In genomic region chr1:73943667-73944289, GRCm38 (mm10) we compare ENCODE assay signal across 8 mouse cellular contexts.
DNase-seq lines count a peak whose midpoint lies in the region; ATAC-seq lines count a peak whose summit lies in the region.

No protein-coding gene starts in this region.

- no peaks in the 10 kb centered on the region for H3K36me3 ChIP-seq in hindbrain, embryonic 15.5 days
- no peaks in the 10 kb centered on the region for H3K36me3 ChIP-seq in hindbrain, embryonic 10.5 days

- H3K27me3 ChIP-seq in hindbrain, embryonic 15.5 days = no peaks in the 10 kb centered on the region
- no peaks in the 10 kb centered on the region for H3K27me3 ChIP-seq in hindbrain, embryonic 10.5 days (ENCODE audit: insufficient read depth, poor library complexity, severe bottlenecking)

- peak overlapping the region; percentile 65 for H3K27ac ChIP-seq in hindbrain, embryonic 15.5 days (replicated peaks)
- H3K27ac ChIP-seq in hindbrain, embryonic 10.5 days = no peak overlapping the region; the same call in 1 of the 2 replicates
- peak overlapping the region; percentile 17; the same call in 1 of the 2 replicates for H3K27ac ChIP-seq in brown adipose tissue, adult 24 weeks (replicated peaks; ENCODE audit: low read depth, low read length)

- no peak for DNase-seq in hindbrain, embryonic 10.5 days (ENCODE audit: low spot score)
- peak; percentile 68 to 87 for DNase-seq in gastrocnemius, postnatal 36 days
- DNase-seq in layer of hippocampus, adult 8-10 months (ENCODE audit: low spot score in 2 of 2) = peak; percentile 46 to 62
- DNase-seq in ovary, postnatal 36 days (ENCODE audit: low spot score) = peak; percentile 51
- no peak for DNase-seq in embryo, embryonic 9.5 days (ENCODE audit: extremely low spot score)
- DNase-seq in c-Kit-positive CD71-positive TER-119-positive erythroid progenitor cells, embryonic 14.5 days (ENCODE audit: low spot score) = no peak

- peak; percentile 53; the same call in 1 of the 2 replicates for ATAC-seq in hindbrain, embryonic 15.5 days (ENCODE audit: low FRiP score, low read depth)

- no peak overlapping the region for H3K9ac ChIP-seq in hindbrain, embryonic 15.5 days

- H3K9me3 ChIP-seq in hindbrain, embryonic 15.5 days = no peaks in the 10 kb centered on the region
- H3K9me3 ChIP-seq in hindbrain, embryonic 10.5 days = no peaks in the 10 kb centered on the region

- intact Hi-C loops in gastrocnemius, postnatal 36 days (cut with DNase I) = no loop called here

- H3K4me2 ChIP-seq in hindbrain, embryonic 15.5 days = no peak overlapping the region

- H3K4me1 ChIP-seq in hindbrain, embryonic 15.5 days (replicated peaks) = peaks cover 21% of the 10 kb centered on the region; the same call in 1 of the 2 replicates
- H3K4me1 ChIP-seq in hindbrain, embryonic 10.5 days (replicated peaks) = peaks cover 31% of the 10 kb centered on the region
- peaks cover 17% of the 10 kb centered on the region for H3K4me1 ChIP-seq in brown adipose tissue, adult 24 weeks (ENCODE audit: control insufficient read depth, insufficient read depth, insufficient read length, low read length)

- 77% methylated on average over 9 of the region's 9 CpGs for WGBS in hindbrain, embryonic 15.5 days
- 82% methylated on average over 9 of the region's 9 CpGs for WGBS in hindbrain, embryonic 10.5 days

- H3K4me3 ChIP-seq in hindbrain, embryonic 15.5 days = no peak overlapping the region
- no peak overlapping the region for H3K4me3 ChIP-seq in hindbrain, embryonic 10.5 days
- H3K4me3 ChIP-seq in brown adipose tissue, adult 24 weeks (ENCODE audit: insufficient read depth, low read depth, low read length) = no peak overlapping the region

Comparison
In these comparisons a context has a peak if more than half of its experiments do, and no peak if none do; other contexts are left out.
1. DNase-seq: peak in gastrocnemius, postnatal 36 days (2 of 2), layer of hippocampus, adult 8-10 months (2 of 2) and ovary, postnatal 36 days (single experiment); none in hindbrain, embryonic 10.5 days (single experiment), embryo, embryonic 9.5 days (single experiment) and c-Kit-positive CD71-positive TER-119-positive erythroid progenitor cells, embryonic 14.5 days (single experiment).